Mouse (Mus musculus) heart, embryonic 13.5 days (tissue): ENCODE data around the gene Drc1. TPM values are rescaled to one million over a fixed set of nuclear protein-coding genes. Genes with fewer than 3 reads are reported as not detected.
A peak's percentile ranks its signal among the peaks of the same experiment; 100 is the strongest.

Experiments used
- ATAC-seq: fragments of 200-750 bp; cut with Nextera tagmentation; 2 replicates; pipeline ENCODE4 v1.8.0; 2017; ENCODE audit warnings: moderate TSS enrichment; ENCODE audit not compliant: insufficient number of reproducible peaks, low FRiP score, low TSS enrichment; ENCODE audit errors: extremely low read depth
- H3K27ac ChIP-seq: fragments of 300-500 bp; sonication (generic); replicated peaks from 2 replicates; pipeline ENCODE4 v1.5.1; 2015; ENCODE audit warnings: moderate library complexity, mild to moderate bottlenecking, inconsistent platforms
- H3K27me3 ChIP-seq: fragments of 300-500 bp; sonication (generic); replicated peaks from 2 replicates; pipeline ENCODE4 v1.6.1; 2015; ENCODE audit warnings: mild to moderate bottlenecking, inconsistent platforms
- H3K36me3 ChIP-seq: fragments of 300-500 bp; sonication (generic); 2 replicates; pipeline ENCODE4 v1.6.1; 2015; ENCODE audit warnings: mild to moderate bottlenecking, inconsistent platforms
- H3K4me1 ChIP-seq: fragments of 300-500 bp; sonication (generic); 2 replicates; pipeline ENCODE4 v1.6.1; 2015; ENCODE audit warnings: inconsistent platforms
- H3K4me2 ChIP-seq: fragments of 300-500 bp; sonication (generic); 2 replicates; pipeline ENCODE4 v1.6.1; 2015; ENCODE audit warnings: inconsistent platforms, mild to moderate bottlenecking, moderate library complexity
- H3K4me3 ChIP-seq: fragments of 300-500 bp; sonication (generic); 2 replicates; pipeline ENCODE4 v1.5.1; 2015; ENCODE audit warnings: moderate library complexity, mild to moderate bottlenecking, inconsistent platforms
- H3K9ac ChIP-seq: fragments of 300-500 bp; sonication (generic); 2 replicates; pipeline ENCODE4 v1.6.1; 2015; ENCODE audit warnings: inconsistent platforms, mild to moderate bottlenecking, moderate library complexity
- H3K9me3 ChIP-seq: fragments of 300-500 bp; sonication (generic); 2 replicates; pipeline ENCODE4 v1.6.1; 2016; ENCODE audit warnings: inconsistent platforms
- WGBS: fragments of 180-500 bp; shearing (Covaris S2); methylation state at CpG from one replicate; pipeline ENCODE4 v1.1.7; 2015; ENCODE audit warnings: mixed read lengths; 5-methylcytosine and 5-hydroxymethylcytosine counted together
- polyA plus RNA-seq: library from polyadenylated mRNA; unstranded; fragments of >200 nt; fragmentation: Nextera tagmentation; extraction: Ambion mirVana; gene quantifications from 2 replicates; pipeline ENCODE4 v1.2.1, GENCODE M21; 2015

The Drc1 gene
- polyA plus RNA-seq, 1 experiment from 2014 or later = 0.05 TPM

DNA sequence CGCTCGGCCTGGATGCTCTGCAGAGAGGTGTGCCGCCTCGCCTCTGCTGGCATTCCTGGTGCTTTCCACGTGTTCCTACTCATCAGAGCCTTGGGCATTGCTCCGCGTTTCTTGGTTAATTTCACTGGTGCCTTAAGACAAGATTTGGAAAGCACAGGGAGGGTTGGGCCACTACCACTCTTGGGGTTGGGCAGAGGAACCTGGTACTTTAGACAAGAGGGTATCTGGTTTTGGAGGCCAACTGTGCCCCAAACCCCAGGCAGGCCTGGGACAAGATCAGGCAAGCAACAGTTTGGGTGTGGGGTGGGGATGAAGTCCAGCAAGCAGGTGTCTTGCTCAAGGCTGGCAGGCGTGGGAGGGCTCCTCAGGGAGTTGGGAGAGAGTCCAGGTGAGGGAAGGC, 86.2 kb downstream of the Drc1 start:
- H3K27ac ChIP-seq = no peak overlapping the region
- H3K9me3 ChIP-seq = no peaks in the 10 kb centered on the region
- no peak overlapping the region for H3K4me2 ChIP-seq
- H3K4me1 ChIP-seq = no peaks in the 10 kb centered on the region
- H3K4me3 ChIP-seq = no peak overlapping the region
- H3K9ac ChIP-seq = no peak overlapping the region
- H3K27me3 ChIP-seq = peaks cover 2% of the 10 kb centered on the region; the same call in 1 of the 2 replicates
- WGBS = 60% methylated on average over 8 of the region's 8 CpGs
- no peak for ATAC-seq
- H3K36me3 ChIP-seq = no peaks in the 10 kb centered on the region

- no peak overlapping the region for H3K4me2 ChIP-seq
- H3K9ac ChIP-seq = no peak overlapping the region
- H3K9me3 ChIP-seq = no peaks in the 10 kb centered on the region
- H3K4me1 ChIP-seq = no peaks in the 10 kb centered on the region
- WGBS = 59% methylated on average over 5 of the region's 5 CpGs
- H3K36me3 ChIP-seq = no peaks in the 10 kb centered on the region
- H3K27ac ChIP-seq = no peak overlapping the region
- H3K27me3 ChIP-seq = peaks cover 7% of the 10 kb centered on the region; the same call in 1 of the 2 replicates
- no peak overlapping the region for H3K4me3 ChIP-seq
- ATAC-seq = no peak
Observed at GRCm38 (mm10) chr5:30369426-30369825, 88.2 kb downstream of the Drc1 start.

DNA sequence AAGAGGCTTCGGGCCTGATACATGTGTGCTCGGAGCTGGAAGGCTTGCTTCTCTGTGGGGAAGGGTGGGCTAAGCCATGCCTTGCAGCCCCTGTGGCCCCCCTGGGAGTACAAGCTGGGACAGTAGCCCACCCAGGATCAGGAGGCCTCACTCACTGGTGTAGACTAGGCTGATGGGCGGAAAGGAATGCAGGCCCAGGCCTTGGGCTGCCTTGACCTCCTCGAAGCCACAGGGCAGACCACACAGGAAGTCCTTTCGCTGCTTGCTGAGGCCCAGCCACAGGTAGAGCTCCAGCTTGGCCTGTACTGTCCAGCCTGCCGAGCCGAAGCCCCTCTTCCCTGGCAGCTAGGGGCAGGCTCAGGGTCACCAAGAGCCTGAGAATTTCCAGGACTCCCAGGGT, 101.7 kb downstream of the Drc1 start:
- no peak overlapping the region for H3K27ac ChIP-seq
- H3K4me3 ChIP-seq = no peak overlapping the region
- 64% methylated on average over 7 of the region's 7 CpGs for WGBS
- H3K9me3 ChIP-seq = no peaks in the 10 kb centered on the region
- no peak overlapping the region for H3K4me2 ChIP-seq
- H3K27me3 ChIP-seq = no peaks in the 10 kb centered on the region
- ATAC-seq = no peak
- no peaks in the 10 kb centered on the region for H3K36me3 ChIP-seq
- no peak overlapping the region for H3K9ac ChIP-seq
- H3K4me1 ChIP-seq = 0 out of 2 replicates have a peak, but pooled peaks cover 2% of the 10 kb centered on the region

DNA sequence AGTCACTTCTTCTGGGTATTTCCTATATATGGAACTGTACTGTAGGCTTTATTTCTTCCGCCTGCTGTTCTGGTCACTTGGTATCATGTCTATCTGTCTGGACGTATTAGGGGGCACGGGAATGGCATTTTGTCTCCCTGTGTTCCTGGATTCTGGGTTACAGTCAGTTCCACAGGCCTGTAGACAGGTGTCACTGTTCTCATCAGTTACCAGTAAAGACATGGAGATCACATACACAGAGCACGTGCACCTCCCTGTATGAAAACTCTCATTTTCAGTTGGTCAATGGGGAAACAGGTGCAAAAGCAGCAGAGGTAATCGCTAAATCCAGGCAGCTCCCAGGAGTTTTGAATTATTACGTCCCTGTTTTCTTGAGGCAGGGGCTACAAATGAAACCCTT, 106.5 kb downstream of the Drc1 start:
- WGBS = 61% methylated on average over 6 of the region's 6 CpGs
- no peak overlapping the region for H3K27ac ChIP-seq
- H3K36me3 ChIP-seq = no peaks in the 10 kb centered on the region
- 0 out of 2 replicates have a peak, but pooled peaks cover 8% of the 10 kb centered on the region for H3K27me3 ChIP-seq
- H3K4me2 ChIP-seq = no peak overlapping the region
- 0 out of 2 replicates have a peak, but pooled peaks cover 2% of the 10 kb centered on the region for H3K4me1 ChIP-seq
- no peaks in the 10 kb centered on the region for H3K9me3 ChIP-seq
- H3K4me3 ChIP-seq = no peak overlapping the region
- H3K9ac ChIP-seq = no peak overlapping the region
- ATAC-seq = no peak

DNA sequence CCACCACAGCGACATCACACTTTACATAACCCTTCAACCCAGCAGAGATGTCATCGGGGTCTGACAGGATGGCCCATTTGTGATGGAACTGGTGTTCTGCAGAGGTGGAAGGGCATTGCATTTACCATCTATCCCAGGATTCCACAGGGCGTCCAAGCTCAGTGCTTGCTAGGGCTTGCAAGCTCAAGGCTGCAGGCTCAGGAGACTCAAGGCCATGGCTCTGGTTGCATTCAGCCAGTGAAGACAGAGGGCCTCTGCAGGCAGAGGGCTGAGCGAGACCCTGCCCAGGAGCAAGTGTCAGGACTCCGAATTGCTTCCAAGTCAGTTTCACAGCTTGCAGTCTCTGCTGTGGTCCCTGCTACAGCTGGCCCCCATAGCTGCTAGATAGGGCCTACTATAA, 108.6 kb downstream of the Drc1 start:
- WGBS = 79% methylated on average over 5 of the region's 5 CpGs
- 0 out of 2 replicates have a peak, but pooled peaks cover 8% of the 10 kb centered on the region for H3K27me3 ChIP-seq

GRCm38 (mm10) chr5:30391473-30391872, 110.3 kb downstream of the Drc1 start:
- no peak; the same call in 1 of the 2 replicates for ATAC-seq
- H3K4me3 ChIP-seq = no peak overlapping the region
- H3K27ac ChIP-seq = no peak overlapping the region
- 0 out of 2 replicates have a peak, but pooled peaks cover 3% of the 10 kb centered on the region for H3K4me1 ChIP-seq
- 25% methylated on average over 7 of the region's 7 CpGs for WGBS
- no peaks in the 10 kb centered on the region for H3K9me3 ChIP-seq
- H3K27me3 ChIP-seq = 0 out of 2 replicates have a peak, but pooled peaks cover 8% of the 10 kb centered on the region
- no peak overlapping the region for H3K9ac ChIP-seq
- H3K4me2 ChIP-seq = no peak overlapping the region
- H3K36me3 ChIP-seq = no peaks in the 10 kb centered on the region

More for the DNA sequence above, 108.6 kb downstream of the Drc1 start:
- Histone ChIP-seq H3K36me3 (no peaks in the 10 kb centered on the region), H3K4me3 (no peak overlapping the region), H3K9ac (no peak overlapping the region), H3K27ac (no peak overlapping the region), H3K9me3 (no peaks in the 10 kb centered on the region), H3K4me1 (no peaks in the 10 kb centered on the region), H3K4me2 (no peak overlapping the region)
- ATAC-seq = no peak

- 69% methylated on average over 5 of the region's 5 CpGs for WGBS
- peak overlapping the region; percentile 86 for H3K27ac ChIP-seq
Observed at GRCm38 (mm10) chr5:30400521-30400920, 119.3 kb downstream of the Drc1 start.

GRCm38 (mm10) chr5:30401165-30401564, 120.0 kb downstream of the Drc1 start:
- peak overlapping the region; percentile 86 for H3K27ac ChIP-seq
- peak overlapping the region; percentile 27 for H3K4me2 ChIP-seq
- 30% methylated on average over 8 of the region's 8 CpGs for WGBS
- H3K9me3 ChIP-seq = 0 out of 2 replicates have a peak, but pooled peaks cover 7% of the 10 kb centered on the region
- no peaks in the 10 kb centered on the region for H3K36me3 ChIP-seq
- H3K27me3 ChIP-seq = no peaks in the 10 kb centered on the region
- ATAC-seq = no peak
- peaks cover 24% of the 10 kb centered on the region for H3K4me1 ChIP-seq
- H3K4me3 ChIP-seq = no peak overlapping the region
- peak overlapping the region; percentile 4; the same call in 1 of the 2 replicates for H3K9ac ChIP-seq

More at GRCm38 (mm10) chr5:30400521-30400920, 119.3 kb downstream of the Drc1 start:
- H3K9me3 ChIP-seq = 0 out of 2 replicates have a peak, but pooled peaks cover 7% of the 10 kb centered on the region
- H3K36me3 ChIP-seq = no peaks in the 10 kb centered on the region
- peak overlapping the region; percentile 4; the same call in 1 of the 2 replicates for H3K9ac ChIP-seq
- H3K27me3 ChIP-seq = no peaks in the 10 kb centered on the region
- no peak overlapping the region for H3K4me3 ChIP-seq
- peak overlapping the region; percentile 27; the same call in 1 of the 2 replicates for H3K4me2 ChIP-seq
- no peak for ATAC-seq
- peaks cover 24% of the 10 kb centered on the region for H3K4me1 ChIP-seq

- peaks cover 19% of the 10 kb centered on the region for H3K4me1 ChIP-seq
- H3K36me3 ChIP-seq = no peaks in the 10 kb centered on the region
- WGBS = 12% methylated on average over 9 of the region's 9 CpGs
- no peak overlapping the region for H3K4me3 ChIP-seq
- ATAC-seq = no peak
- no peak overlapping the region for H3K27ac ChIP-seq
- H3K9me3 ChIP-seq = no peaks in the 10 kb centered on the region
- peak overlapping the region; percentile 39; the same call in 1 of the 2 replicates for H3K9ac ChIP-seq
- H3K27me3 ChIP-seq = no peaks in the 10 kb centered on the region
- H3K4me2 ChIP-seq = peak overlapping the region; percentile 57
Observed at GRCm38 (mm10) chr5:30406876-30407275, 125.7 kb downstream of the Drc1 start.

GRCm38 (mm10) chr5:30411524-30411923, 130.3 kb downstream of the Drc1 start:
- H3K27me3 ChIP-seq = no peaks in the 10 kb centered on the region
- H3K4me3 ChIP-seq = no peak overlapping the region
- H3K9me3 ChIP-seq = no peaks in the 10 kb centered on the region
- 68% methylated on average over 10 of the region's 10 CpGs for WGBS
- H3K27ac ChIP-seq = no peak overlapping the region
- no peaks in the 10 kb centered on the region for H3K36me3 ChIP-seq
- no peak overlapping the region for H3K9ac ChIP-seq
- no peak for ATAC-seq
- no peak overlapping the region for H3K4me2 ChIP-seq
- peaks cover 15% of the 10 kb centered on the region for H3K4me1 ChIP-seq

- no peak for ATAC-seq
- H3K27me3 ChIP-seq = no peaks in the 10 kb centered on the region
- no peak overlapping the region for H3K4me2 ChIP-seq
- no peak overlapping the region for H3K4me3 ChIP-seq
- H3K4me1 ChIP-seq = peaks cover 6% of the 10 kb centered on the region
- H3K9ac ChIP-seq = no peak overlapping the region
- H3K27ac ChIP-seq = no peak overlapping the region
- WGBS = 36% methylated on average over 2 of the region's 2 CpGs
- no peaks in the 10 kb centered on the region for H3K9me3 ChIP-seq
- no peaks in the 10 kb centered on the region for H3K36me3 ChIP-seq
Observed at GRCm38 (mm10) chr5:30415381-30415780, 134.2 kb downstream of the Drc1 start.

- Histone ChIP-seq H3K4me1 (peaks cover 6% of the 10 kb centered on the region), H3K27ac (no peak overlapping the region), H3K27me3 (no peaks in the 10 kb centered on the region; the same call in 1 of the 2 replicates), H3K36me3 (no peaks in the 10 kb centered on the region), H3K4me3 (no peak overlapping the region), H3K4me2 (no peak overlapping the region), H3K9me3 (no peaks in the 10 kb centered on the region), H3K9ac (no peak overlapping the region)
- WGBS = 52% methylated on average over 4 of the region's 4 CpGs
- ATAC-seq = no peak
Observed at GRCm38 (mm10) chr5:30415876-30416275, 134.7 kb downstream of the Drc1 start.
